Mouse (Mus musculus) kidney, adult 8-10 months (tissue): ENCODE measurements at regions not wholly inside any gene's neighbourhood (a gene's known extent, or its start where the extent isn't known, plus 50 kb on each side); places are given as distances from the start of the nearest gene placed in this dataset.
"Not testable (repeated sequence)": the region's sequence is repeated elsewhere in the genome, so short reads cannot be mapped to it uniquely, and the experiment has no call there.

Source experiments
- DNase-seq, 2 experiments: peaks; one replicate each; pipeline ENCODE4 v3.0.0; 2022

- no peak for DNase-seq
Measured at GRCm38 (mm10) chr12:9655794-9656193, 85.9 kb downstream of the Osr1 start.

DNA sequence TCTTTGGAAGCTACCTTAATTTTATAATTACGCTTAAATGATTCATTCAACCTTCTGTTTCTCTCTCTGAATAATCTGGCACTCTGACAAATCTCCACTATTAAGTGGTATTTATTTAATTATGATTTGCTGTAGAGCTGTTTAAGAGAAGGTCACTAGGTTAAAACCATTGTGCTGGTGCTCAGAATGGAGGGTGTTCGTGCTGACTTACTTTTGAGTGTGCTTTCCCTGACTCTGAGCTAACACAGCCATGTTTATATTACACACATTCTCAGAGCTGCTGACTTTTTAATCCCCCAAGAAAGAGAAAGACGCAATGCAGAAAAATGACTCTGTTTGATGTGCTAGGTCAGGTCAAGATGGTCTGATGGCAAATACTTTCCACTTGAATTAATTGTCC is 86.4 kb downstream of the Osr1 start:
- no peak for DNase-seq

- DNase-seq = no peak
Measured at GRCm38 (mm10) chr12:9657199-9657766, 87.4 kb downstream of the Osr1 start.

DNA sequence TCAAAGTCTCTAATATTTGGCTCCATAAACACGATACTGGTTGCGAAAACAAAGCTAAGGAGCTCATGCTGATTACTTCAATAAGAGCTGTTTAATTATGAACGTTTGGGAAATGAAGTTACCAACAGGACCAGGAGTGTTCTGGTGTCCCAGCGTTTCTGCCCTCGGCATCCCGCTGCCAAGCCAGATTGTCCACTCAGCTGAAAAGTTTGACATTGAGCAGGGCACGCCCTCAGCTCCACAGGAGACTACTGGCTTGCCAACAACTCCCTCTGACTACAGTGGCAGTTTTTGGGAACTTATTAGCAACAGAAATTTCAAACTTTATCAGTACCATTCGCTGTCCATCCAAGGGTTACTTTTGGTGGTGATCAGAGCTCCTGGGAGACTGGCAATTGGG is 87.9 kb downstream of the Osr1 start:
- DNase-seq = peak; percentile 9 to 52

GRCm38 (mm10) chr12:9660299-9660698 is 90.4 kb downstream of the Osr1 start:
- DNase-seq = peak; percentile 18 to 23

- no peak for DNase-seq
Measured at GRCm38 (mm10) chr12:9688776-9689175, 118.9 kb downstream of the Osr1 start.

GRCm38 (mm10) chr12:9689541-9689940 is 119.6 kb downstream of the Osr1 start:
- no peak for DNase-seq

GRCm38 (mm10) chr12:9732921-9733320 is 163.0 kb downstream of the Osr1 start:
- peak in 1 of 2 experiments; percentile 15 for DNase-seq

- no peak for DNase-seq
Measured at GRCm38 (mm10) chr12:9744709-9745395, 174.9 kb downstream of the Osr1 start.

DNA sequence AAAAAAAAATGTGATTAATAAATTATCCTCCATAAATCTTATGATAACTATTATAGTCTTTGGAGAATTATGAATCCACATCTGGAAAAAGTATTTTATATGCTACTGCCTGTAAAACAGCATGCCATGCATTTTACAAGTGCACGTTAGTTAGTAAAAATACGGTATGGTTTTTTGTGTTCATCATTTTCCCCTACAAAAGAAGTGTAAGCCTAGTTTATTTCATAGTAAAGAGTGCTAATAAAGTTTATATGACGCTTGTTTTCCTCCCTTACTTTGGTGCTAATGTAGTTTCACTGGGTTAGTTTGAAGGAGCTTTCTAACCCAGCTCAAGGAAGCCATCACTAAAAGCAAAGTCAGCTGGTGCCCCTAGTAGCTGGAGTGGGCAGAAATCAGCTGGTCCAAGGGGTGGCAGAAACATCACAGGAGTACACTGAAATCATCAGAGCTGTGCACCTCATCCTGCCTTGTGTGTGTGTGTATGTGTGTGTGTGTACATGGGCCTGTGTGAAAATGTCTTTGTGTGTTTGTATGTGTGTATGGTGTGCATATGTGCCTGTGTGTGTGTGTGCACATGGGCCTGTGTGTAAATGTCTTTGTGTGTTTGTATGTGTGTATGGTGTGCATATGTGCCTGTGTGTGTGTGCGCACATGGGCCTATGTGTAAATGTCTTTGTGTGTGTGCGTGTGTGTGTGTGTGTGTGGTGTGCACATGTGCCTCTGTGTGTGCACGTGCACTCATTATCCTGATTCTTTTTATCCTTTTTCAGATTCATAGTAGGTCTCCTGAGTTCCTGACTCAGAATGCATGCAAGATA is 181.6 kb downstream of the Osr1 start:
- no peak for DNase-seq

DNA sequence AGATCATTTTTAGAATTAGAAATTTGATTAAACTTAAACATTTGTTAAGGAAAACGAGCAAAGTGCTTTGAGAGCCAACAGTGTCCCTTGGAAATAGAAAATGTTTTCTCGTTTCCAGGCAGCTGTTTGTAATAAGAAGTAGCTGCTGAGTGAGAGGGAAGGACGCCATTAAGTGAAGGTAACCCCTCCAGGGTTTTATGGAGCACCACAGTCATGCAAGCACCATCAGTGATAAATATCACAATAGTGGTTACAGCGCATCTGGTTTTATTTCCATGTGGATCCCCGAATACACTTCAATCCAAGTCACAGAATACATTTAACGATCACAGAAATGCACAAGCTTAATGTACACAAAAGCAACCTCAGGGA is 182.1 kb downstream of the Osr1 start:
- DNase-seq = no peak

- peak; percentile 0 to 21 for DNase-seq
Measured at GRCm38 (mm10) chr12:9756411-9756810, 186.5 kb downstream of the Osr1 start.

DNA sequence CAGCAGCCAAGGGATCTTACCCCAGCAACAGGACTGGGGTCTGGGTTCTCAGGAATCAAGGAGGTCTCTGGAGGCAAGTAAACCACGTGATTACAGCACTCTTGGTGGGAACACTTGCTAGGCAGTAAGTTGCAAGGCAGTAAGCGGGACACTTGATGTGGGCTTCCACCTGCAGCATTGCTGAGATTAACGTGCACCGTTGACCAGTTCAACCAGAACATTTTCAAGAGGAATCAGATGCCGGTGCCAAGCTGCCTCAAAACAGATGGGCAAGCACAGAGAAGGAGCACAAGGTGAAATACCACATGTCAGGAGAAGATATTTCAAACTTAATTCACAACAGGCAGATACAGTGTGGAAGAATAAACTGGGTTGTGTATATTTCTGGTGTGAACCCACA is 190.9 kb downstream of the Osr1 start:
- no peak for DNase-seq

- DNase-seq = not testable (repeated sequence)
Measured at GRCm38 (mm10) chr12:9762291-9762811, 192.4 kb downstream of the Osr1 start.

- no peak for DNase-seq
Measured at GRCm38 (mm10) chr12:9762842-9763241, 192.9 kb downstream of the Osr1 start.

DNA sequence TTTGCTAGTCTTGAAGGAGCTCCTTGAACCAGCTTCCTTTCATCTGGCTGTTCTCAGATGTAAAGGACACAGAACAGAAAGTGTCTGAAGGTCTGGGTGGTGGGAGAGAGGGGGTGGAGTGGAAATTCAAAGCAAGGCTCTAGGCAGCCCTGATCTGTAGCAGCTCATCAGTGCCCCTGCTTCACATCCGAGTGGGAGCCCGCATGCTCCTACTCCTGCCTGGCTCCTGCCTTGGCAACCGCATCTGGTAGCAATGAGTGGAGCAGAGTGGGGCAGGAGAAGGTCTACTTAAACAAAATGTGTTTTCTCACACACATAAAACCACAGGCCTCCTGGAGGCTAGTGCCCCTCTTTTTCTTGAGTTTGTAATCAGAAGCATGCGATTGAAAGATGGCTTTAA is 201.0 kb downstream of the Osr1 start:
- DNase-seq = no peak

DNA sequence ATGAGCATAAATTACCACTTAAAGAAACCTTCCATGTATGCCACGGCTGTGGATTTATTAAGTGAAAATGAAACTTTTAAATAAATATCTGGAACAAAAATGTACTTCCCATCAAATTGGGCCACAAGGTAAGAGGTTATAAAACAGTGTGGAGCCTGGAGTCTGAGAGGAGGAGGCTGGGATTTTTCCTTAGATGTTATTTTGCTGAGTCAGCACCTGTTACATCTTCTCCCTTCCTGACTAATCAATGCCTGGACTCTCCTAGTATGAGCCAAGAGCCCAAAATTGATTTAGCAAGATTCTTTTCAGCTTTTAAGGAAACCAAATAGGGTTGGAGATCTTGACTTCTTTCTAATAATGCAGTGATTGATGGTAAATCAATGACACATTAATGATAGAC is 203.0 kb downstream of the Osr1 start:
- DNase-seq = no peak

DNA sequence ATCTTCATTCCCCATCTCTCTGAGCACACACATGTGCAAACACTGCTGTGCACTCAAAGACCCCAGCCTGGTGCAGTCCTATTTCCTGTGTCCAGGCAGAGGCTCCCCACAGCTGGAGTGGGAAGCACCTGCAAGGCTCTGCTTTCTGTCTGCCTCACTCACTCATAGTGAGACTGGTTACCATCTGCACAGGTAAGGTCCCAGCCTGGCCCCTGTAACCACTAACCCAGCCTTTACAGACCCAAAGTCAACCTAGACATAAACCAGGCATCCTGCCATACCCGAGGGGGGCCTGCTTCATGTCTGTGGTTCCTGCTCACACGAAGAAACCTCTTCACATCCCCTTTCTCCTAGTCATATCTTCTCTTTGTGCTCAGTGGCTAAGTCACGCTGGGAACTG is 232.4 kb downstream of the Osr1 start:
- no peak for DNase-seq

GRCm38 (mm10) chr12:9807406-9807805 is 237.5 kb downstream of the Osr1 start:
- no peak for DNase-seq

GRCm38 (mm10) chr12:9833273-9833672 is 263.4 kb downstream of the Osr1 start:
- DNase-seq = no peak

GRCm38 (mm10) chr12:9839198-9839845 is 269.4 kb downstream of the Osr1 start:
- DNase-seq = no peak

DNA sequence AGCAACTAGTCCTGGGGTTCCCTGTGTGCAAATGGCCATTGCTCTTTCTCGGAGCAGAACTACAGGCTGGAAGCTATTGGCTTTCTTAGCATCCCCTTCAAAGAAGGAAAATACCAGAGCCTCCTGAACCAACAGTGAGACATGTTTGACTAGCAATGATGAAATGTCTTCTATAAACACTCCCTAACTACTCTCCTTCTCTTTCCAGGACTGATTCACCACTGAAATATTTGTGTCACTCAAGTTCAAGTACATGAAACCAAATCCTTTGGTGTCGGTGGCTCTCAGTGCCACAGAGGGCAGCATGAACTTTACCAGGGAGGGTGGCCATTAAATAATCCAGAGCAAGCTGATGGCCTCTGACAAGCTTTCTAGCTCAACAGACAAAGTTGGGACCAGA is 270.0 kb downstream of the Osr1 start:
- no peak for DNase-seq

DNA sequence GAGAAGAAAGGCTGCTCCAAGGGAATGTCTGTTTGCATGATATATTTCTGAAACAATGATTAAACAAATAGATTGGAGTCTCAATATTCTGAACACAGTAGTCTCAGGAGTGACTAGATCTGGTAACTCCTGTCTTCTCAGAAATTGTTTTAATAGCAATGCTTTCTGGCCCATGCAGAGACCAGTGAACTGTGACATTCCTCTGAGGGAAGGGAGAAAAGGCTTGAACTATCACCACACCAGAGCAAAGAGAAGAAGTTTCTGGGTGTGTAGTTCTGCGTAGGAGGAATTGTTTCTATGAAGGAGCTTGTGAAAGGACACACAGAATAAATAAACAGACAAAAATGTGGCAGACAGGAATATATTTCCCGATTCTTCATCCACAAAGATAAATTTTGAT is 277.1 kb downstream of the Osr1 start:
- DNase-seq = no peak
